Comparison of ENCODE assay signal across 22 mouse cellular contexts in genomic region chr4:32677471-32677870, GRCm38 (mm10).
"Had no signal": no experiment of that assay in that cellular context is flagged by ENCODE, and none has a peak within 500 bp of the region (broad histone marks: within the 10 kb centered on the region; RNA-seq: fewer than 3 reads in every experiment).

No protein-coding gene starts in this region.

- DNase-seq: heart, postnatal 10 days; heart, postnatal 14 days; heart, postnatal 36 days; heart, postnatal 4 days; kidney, adult 11 months; kidney, adult 18-20 months; kidney, adult 2 months; kidney, adult 8-10 months; kidney, adult 9 months; kidney, postnatal 10 days; kidney, postnatal 14 days; kidney, postnatal 25 days; kidney, postnatal 36 days; kidney, postnatal 4 days; layer of hippocampus, adult 9-11 months; layer of hippocampus, postnatal 36 days had no signal

- ATAC-seq: hindbrain, embryonic 16.5 days; hindbrain, postnatal 0 days; inflammation-experienced regulatory T-cells, adult 6 months; intestine, embryonic 15.5 days; intestine, embryonic 16.5 days; intestine, postnatal 0 days had no signal
